Mouse (Mus musculus) brain, adult 2 months (tissue): ENCODE measurements at regions not wholly inside any gene's neighbourhood (a gene's known extent, or its start where the extent isn't known, plus 50 kb on each side); places are given as distances from the start of the nearest gene placed in this dataset.

ENCODE experiments used
- DNase-seq: peaks from one replicate; pipeline ENCODE4 v3.0.0; 2011; ENCODE audit warnings: low read depth, low spot score

DNA sequence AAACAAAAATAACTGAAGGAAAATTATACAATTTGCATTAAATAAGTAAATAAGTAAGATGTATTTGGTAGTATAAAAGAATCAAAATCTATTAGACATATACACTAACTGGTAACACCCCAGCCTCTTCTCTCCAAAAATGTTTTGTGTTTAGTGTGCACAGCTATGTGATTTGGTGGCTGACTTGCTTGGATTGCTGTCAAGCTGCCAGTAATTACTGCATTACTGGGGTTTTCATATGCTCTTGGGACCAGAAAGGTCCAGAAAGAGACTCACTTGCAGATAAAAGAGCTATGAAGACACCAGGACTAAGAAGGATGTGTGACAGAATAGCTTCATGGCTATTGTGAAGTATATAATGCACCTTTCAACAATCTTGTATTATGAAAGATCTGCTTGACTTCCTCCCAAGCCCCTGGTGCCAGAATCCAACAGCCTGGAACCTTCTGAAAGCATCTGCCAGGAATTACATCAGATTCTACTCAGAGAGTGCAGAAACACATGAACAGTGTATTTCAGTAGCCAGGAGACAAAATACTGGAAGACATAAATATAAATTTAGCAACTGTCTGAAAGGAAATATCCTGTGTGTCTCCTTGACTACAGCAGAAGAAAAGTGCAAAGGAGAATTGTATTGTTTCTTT, 5132.6 kb downstream of the 9330182O14Rik start:
- DNase-seq: peak; percentile 68

DNA sequence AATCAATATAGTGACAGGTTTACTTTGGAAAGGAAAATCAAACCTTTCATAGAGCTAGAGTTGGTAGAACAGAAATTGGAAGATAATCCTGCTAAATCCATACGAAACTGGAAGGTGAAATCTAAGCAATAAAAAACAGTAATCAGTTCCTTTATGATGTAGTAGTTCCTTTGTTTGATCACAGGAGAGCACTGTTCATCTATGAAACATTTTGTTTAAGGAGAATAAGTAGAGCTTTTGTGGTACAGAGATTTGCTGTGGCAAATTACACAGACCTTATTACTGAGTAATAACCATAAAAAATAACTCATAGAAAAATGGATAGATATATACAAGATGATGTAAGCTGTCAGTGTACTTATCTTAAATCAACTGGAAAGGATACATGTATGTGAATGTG, 5139.5 kb downstream of the 9330182O14Rik start:
- peak; percentile 26 for DNase-seq

DNA sequence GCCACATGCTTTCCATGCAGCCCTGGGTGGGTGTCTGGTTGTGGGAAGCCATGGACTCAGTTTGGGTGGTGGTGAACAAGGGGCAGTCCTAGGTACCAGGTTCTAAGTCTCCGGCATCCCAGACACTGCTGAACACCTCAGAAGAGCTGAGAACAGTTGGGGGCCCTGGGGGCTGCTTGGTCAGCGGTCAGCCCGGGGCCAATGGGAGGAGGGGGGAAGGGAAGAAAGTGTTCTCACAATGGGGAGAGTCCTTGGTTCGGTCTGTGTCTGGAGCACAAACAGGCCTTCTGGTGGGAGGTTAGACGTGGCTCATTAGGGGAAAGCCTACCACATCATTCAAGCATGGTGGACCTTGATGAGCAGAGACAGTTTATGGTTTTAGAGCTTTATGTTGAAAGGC, 5187.5 kb downstream of the 9330182O14Rik start:
- no peak for DNase-seq

DNA sequence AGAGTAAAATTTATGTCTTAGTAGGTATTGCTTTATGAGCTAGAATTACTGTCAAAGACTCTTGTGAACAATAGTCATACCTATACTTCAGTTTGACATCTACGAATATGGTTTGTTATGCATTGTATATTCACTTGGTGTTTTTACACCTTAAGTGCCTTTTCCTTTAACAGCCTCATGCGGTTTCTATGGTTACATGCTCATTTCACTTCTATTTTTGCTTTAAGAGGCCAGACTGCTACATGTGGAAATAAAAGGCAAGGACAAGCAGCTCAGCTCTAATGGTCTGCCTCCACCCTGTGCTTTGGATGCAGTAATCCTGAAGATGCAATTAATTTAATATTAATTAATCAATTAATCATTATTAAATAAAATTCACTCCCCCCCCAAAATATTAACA, 5216.3 kb downstream of the 9330182O14Rik start:
- DNase-seq: peak; percentile 65
